Mouse (Mus musculus): ENCODE results near the gene Lnpk.

DNA sequence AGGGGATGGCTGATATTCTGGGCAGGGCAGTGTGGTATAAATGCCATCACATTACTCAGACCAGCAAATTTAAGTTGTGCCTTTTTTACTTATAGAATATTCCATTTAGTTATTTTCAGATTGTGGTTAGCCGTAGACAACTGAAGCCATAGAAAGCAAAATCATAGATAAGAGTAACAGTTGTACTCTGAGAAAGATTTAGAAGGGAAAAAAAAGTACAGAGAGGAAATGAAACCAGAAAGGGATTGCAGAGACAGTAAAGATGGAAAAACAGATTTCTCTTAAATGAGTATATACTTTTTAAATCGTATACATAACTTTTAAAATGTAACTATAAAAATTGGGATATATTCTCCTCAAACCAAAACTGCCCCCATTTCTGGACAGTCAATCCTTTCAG lies 20.1 kb downstream of the Lnpk start:
- no peak for TF ChIP-seq CTCF (IDR thresholded peaks at IDR 0.05; ENCODE audit: control insufficient read depth, insufficient read depth, insufficient replicate concordance, low read depth, low read length)
- TF ChIP-seq POLR2A (IDR thresholded peaks at IDR 0.05; ENCODE audit: control insufficient read depth, low read depth, low read length), result no peak
